Mouse (Mus musculus) CH12.LX (cell line): ENCODE measurements around the gene Gm13276.
"Not testable (repeated sequence)": the region's sequence is repeated elsewhere in the genome, so short reads cannot be mapped to it uniquely, and the experiment has no call there.

ENCODE experiments used
- CHD1 ChIP-seq: IDR thresholded peaks from 2 replicates; pipeline ENCODE4 v1.6.1; 2012; ENCODE audit warnings: low read depth, low read length, improper control_type of control experiment, inconsistent platforms
- CTCF ChIP-seq, 2 experiments: IDR thresholded peaks in 1 of 2; conservative IDR thresholded peaks in 1 of 2; 2 replicates each; pipeline ENCODE4 v1.5.1; 2011 to 2012; ENCODE audit warnings: low read depth in 2 of 2, low read length in 2 of 2, improper control_type of control experiment in 1 of 2, inconsistent platforms in 1 of 2, mild to moderate bottlenecking in 1 of 2, moderate library complexity in 1 of 2
- EP300 ChIP-seq: IDR thresholded peaks from 2 replicates; pipeline ENCODE4 v1.6.1; 2011; ENCODE audit warnings: low read length, improper control_type of control experiment
- JUND ChIP-seq: conservative IDR thresholded peaks from 2 replicates; pipeline ENCODE4 v1.6.1; 2011; ENCODE audit warnings: low read depth, low read length, improper control_type of control experiment
- SIN3A ChIP-seq: IDR thresholded peaks from 2 replicates; pipeline ENCODE4 v1.6.1; 2012; ENCODE audit warnings: low read length, improper control_type of control experiment, inconsistent platforms

DNA sequence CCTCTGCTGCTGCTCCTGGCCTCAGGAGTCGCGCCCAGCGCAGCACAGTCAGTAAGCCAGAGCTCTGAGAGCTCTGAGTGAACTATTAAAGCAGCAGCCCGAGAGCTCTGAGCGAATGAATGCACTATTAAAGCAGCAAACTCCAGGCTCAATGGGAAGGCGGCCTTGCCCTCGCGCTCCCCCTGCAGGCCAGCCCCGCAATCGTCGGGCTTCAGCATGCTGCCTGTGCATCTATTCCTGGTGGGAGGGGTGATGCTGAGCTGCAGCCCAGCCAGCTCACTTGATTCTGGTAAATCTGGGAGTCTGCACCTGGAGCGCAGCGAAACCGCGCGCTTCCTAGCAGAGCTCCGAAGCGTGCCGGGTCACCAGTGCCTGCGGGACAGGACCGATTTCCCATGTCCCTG lies 27.9 kb upstream of the Gm13276 start:
- not testable (repeated sequence) for TF ChIP-seq SIN3A, JUND, EP300, CHD1
- TF ChIP-seq CTCF (conservative IDR thresholded peaks at IDR 0.05 in 1 of 2, IDR thresholded peaks at IDR 0.05 in 1 of 2; ENCODE audit: low read depth in 2 of 2, low read length in 2 of 2): peak; percentile 26 to 60; a peak in 2 of 4 replicates
